Comparison of ENCODE assay signal across 16 mouse cellular contexts in genomic region chr7:44320886-44321285, GRCm38 (mm10). TPM values are rescaled to one million over a fixed set of nuclear protein-coding genes. Genes with fewer than 3 reads are reported as not detected.
DNase-seq lines count a peak whose midpoint lies in the region; ATAC-seq and TF ChIP-seq lines count a peak whose summit lies in the region.
"Had no signal": no experiment of that assay in that cellular context is flagged by ENCODE, and none has a peak within 500 bp of the region (broad histone marks: within the 10 kb centered on the region; RNA-seq: fewer than 3 reads in every experiment).

No protein-coding gene starts in this region.

- peaks cover 83% of the 10 kb centered on the region for H3K36me3 ChIP-seq in midbrain, embryonic 14.5 days (ENCODE audit: control insufficient read depth, insufficient read depth, low read length)
- no peaks in the 10 kb centered on the region for H3K36me3 ChIP-seq in midbrain, embryonic 11.5 days (ENCODE audit: control insufficient read depth, insufficient read depth, low read length)
- no peaks in the 10 kb centered on the region for H3K36me3 ChIP-seq in intestine, postnatal 0 days (ENCODE audit: control insufficient read depth, insufficient read depth)
- H3K36me3 ChIP-seq: heart, embryonic 13.5 days; liver, embryonic 12.5 days had no signal

- TF ChIP-seq CTCF in layer of hippocampus, adult 2 months (conservative IDR thresholded peaks at IDR 0.05), result peak; percentile 67
- no peak for TF ChIP-seq CTCF in intestine, postnatal 0 days (IDR thresholded peaks at IDR 0.05; ENCODE audit: low read depth)

- no peak overlapping the region for H3K27ac ChIP-seq in midbrain, embryonic 14.5 days (replicated peaks; ENCODE audit: low read depth, low read length)
- no peak overlapping the region for H3K27ac ChIP-seq in midbrain, embryonic 11.5 days (ENCODE audit: low read depth, low read length)
- H3K27ac ChIP-seq in layer of hippocampus, adult 2 months, result peak overlapping the region; percentile 82
- H3K27ac ChIP-seq in intestine, postnatal 0 days (ENCODE audit: low read depth, low read length), result no peak overlapping the region
- H3K27ac ChIP-seq: heart, embryonic 13.5 days; liver, embryonic 12.5 days; macrophage had no signal

- peak; percentile 31 for DNase-seq in midbrain, embryonic 14.5 days
- DNase-seq in midbrain, embryonic 11.5 days (ENCODE audit: low spot score, missing footprints), result no peak
- DNase-seq in cerebellum, adult 9-11 months, result peak; percentile 79
- peak; percentile 78 to 82 for DNase-seq in layer of hippocampus, adult 2 months (ENCODE audit: low spot score in 2 of 2)
- peak; percentile 77 for DNase-seq in right cerebral cortex, postnatal 14 days
- no peak for DNase-seq in gastrocnemius, adult 18-20 months (ENCODE audit: low spot score)
- no peak for DNase-seq in ovary, postnatal 36 days (ENCODE audit: low spot score)
- DNase-seq: gastrocnemius, postnatal 14 days; thymus, adult 18-20 months had no signal

- H3K9me3 ChIP-seq in midbrain, embryonic 14.5 days (ENCODE audit: control insufficient read depth, low read length), result no peaks in the 10 kb centered on the region
- no peaks in the 10 kb centered on the region for H3K9me3 ChIP-seq in midbrain, embryonic 11.5 days (ENCODE audit: control insufficient read depth, low read length)
- H3K9me3 ChIP-seq in intestine, postnatal 0 days (ENCODE audit: control insufficient read depth), result no peaks in the 10 kb centered on the region
- H3K9me3 ChIP-seq: heart, embryonic 13.5 days; liver, embryonic 12.5 days had no signal

- WGBS in midbrain, embryonic 14.5 days, result 60% methylated on average over 8 of the region's 8 CpGs
- WGBS in midbrain, embryonic 11.5 days, result 56% methylated on average over 8 of the region's 8 CpGs
- WGBS in intestine, postnatal 0 days, result 55% methylated on average over 8 of the region's 8 CpGs

- no peak overlapping the region for H3K9ac ChIP-seq in midbrain, embryonic 14.5 days (replicated peaks; ENCODE audit: low read length)
- no peak overlapping the region for H3K9ac ChIP-seq in midbrain, embryonic 11.5 days (ENCODE audit: low read length)
- H3K9ac ChIP-seq in intestine, postnatal 0 days (ENCODE audit: low read depth, low read length), result no peak overlapping the region
- H3K9ac ChIP-seq: heart, embryonic 13.5 days; liver, embryonic 12.5 days had no signal

- no peak for ATAC-seq in midbrain, embryonic 14.5 days (ENCODE audit: low FRiP score, low TSS enrichment)
- no peak for ATAC-seq in midbrain, embryonic 11.5 days (ENCODE audit: low FRiP score)
- no peak for ATAC-seq in intestine, postnatal 0 days
- ATAC-seq: liver, embryonic 12.5 days had no signal

- H3K4me3 ChIP-seq in midbrain, embryonic 14.5 days (replicated peaks; ENCODE audit: low read depth, low read length), result no peak overlapping the region
- H3K4me3 ChIP-seq in midbrain, embryonic 11.5 days (ENCODE audit: low read depth, low read length), result no peak overlapping the region
- no peak overlapping the region for H3K4me3 ChIP-seq in layer of hippocampus, adult 2 months
- no peak overlapping the region for H3K4me3 ChIP-seq in intestine, postnatal 0 days (ENCODE audit: low read depth, low read length)
- H3K4me3 ChIP-seq: heart, embryonic 13.5 days; liver, embryonic 12.5 days had no signal

- no peaks in the 10 kb centered on the region for H3K27me3 ChIP-seq in midbrain, embryonic 14.5 days (ENCODE audit: control insufficient read depth, insufficient read depth, low read length)
- no peaks in the 10 kb centered on the region for H3K27me3 ChIP-seq in midbrain, embryonic 11.5 days (ENCODE audit: control insufficient read depth, insufficient read depth, low read length)
- H3K27me3 ChIP-seq in intestine, postnatal 0 days (replicated peaks; ENCODE audit: control insufficient read depth, insufficient read depth, low read length), result no peaks in the 10 kb centered on the region

- H3K4me2 ChIP-seq in midbrain, embryonic 14.5 days (ENCODE audit: low read length), result no peak overlapping the region
- H3K4me2 ChIP-seq in midbrain, embryonic 11.5 days, result no peak overlapping the region
- no peak overlapping the region for H3K4me2 ChIP-seq in intestine, postnatal 0 days (replicated peaks; ENCODE audit: low read depth)
- H3K4me2 ChIP-seq: heart, embryonic 13.5 days; liver, embryonic 12.5 days had no signal

- no peaks in the 10 kb centered on the region for H3K4me1 ChIP-seq in midbrain, embryonic 14.5 days (ENCODE audit: control insufficient read depth, insufficient read depth, low read length)
- no peaks in the 10 kb centered on the region for H3K4me1 ChIP-seq in midbrain, embryonic 11.5 days (ENCODE audit: control insufficient read depth, insufficient read depth, low read length)
- no peaks in the 10 kb centered on the region for H3K4me1 ChIP-seq in intestine, postnatal 0 days (replicated peaks; ENCODE audit: control insufficient read depth, insufficient read depth, low read length)
- H3K4me1 ChIP-seq: heart, embryonic 13.5 days; liver, embryonic 12.5 days had no signal

RNA-seq across cellular contexts. Expression of gene Shank1, which starts 10.8 kb away (rescaled TPM):
- 35.1 and 37.8 TPM in 2 replicates for polyA plus RNA-seq in midbrain, embryonic 14.5 days (2014; fragmentation: Nextera tagmentation; extraction: Ambion mirVana)
- 3.4 TPM in 2 replicates for polyA plus RNA-seq in midbrain, embryonic 11.5 days (2014; fragmentation: Nextera tagmentation; extraction: Ambion mirVana)
- total RNA-seq in layer of hippocampus, adult 2 months (2021), result 100 to 1,000 TPM; 647 to 698 TPM
- under 1 TPM; 0.25 to 0.36 TPM for total RNA-seq in gastrocnemius, adult 18-20 months (2021)
- 0.39 and 0.44 TPM in 2 replicates for polyA plus RNA-seq in intestine, postnatal 0 days (2015; fragmentation: Nextera tagmentation; extraction: Ambion mirVana)
- polyA plus RNA-seq: macrophage had no signal

RNA-seq across cellular contexts. Expression of gene Clec11a, which starts 14.2 kb away (rescaled TPM):
- 4.6 and 4.7 TPM in 2 replicates for polyA plus RNA-seq in midbrain, embryonic 14.5 days (2014; fragmentation: Nextera tagmentation; extraction: Ambion mirVana)
- polyA plus RNA-seq in midbrain, embryonic 11.5 days (2014; fragmentation: Nextera tagmentation; extraction: Ambion mirVana), result 2.2 and 3.4 TPM in 2 replicates
- total RNA-seq in layer of hippocampus, adult 2 months (2021), result 1 to 10 TPM; 3.0 to 3.5 TPM
- total RNA-seq in gastrocnemius, adult 18-20 months (2021), result 1 to 10 TPM in 1 of 2 experiments, under 1 TPM in 1; 0.84 to 1.3 TPM
- polyA plus RNA-seq in intestine, postnatal 0 days (2015; fragmentation: Nextera tagmentation; extraction: Ambion mirVana), result 3.5 and 3.8 TPM in 2 replicates

RNA-seq across cellular contexts. Expression of gene Gm15517, which starts 59.6 kb away (rescaled TPM):
- 1.8 TPM in 1 of 2 replicates, not detected in the other for polyA plus RNA-seq in midbrain, embryonic 14.5 days (2014; fragmentation: Nextera tagmentation; extraction: Ambion mirVana)
- not detected in 2 replicates for polyA plus RNA-seq in midbrain, embryonic 11.5 days (2014; fragmentation: Nextera tagmentation; extraction: Ambion mirVana)
- total RNA-seq in layer of hippocampus, adult 2 months (2021), result not detected
- total RNA-seq in gastrocnemius, adult 18-20 months (2021), result not detected
- not detected in 2 replicates for polyA plus RNA-seq in intestine, postnatal 0 days (2015; fragmentation: Nextera tagmentation; extraction: Ambion mirVana)
- total RNA-seq: adrenal gland, adult 18-20 months; gastrocnemius, postnatal 14 days; left cerebral cortex, adult 8-10 months had no signal
- polyA plus RNA-seq: heart, embryonic 13.5 days; intestine, embryonic 14.5 days; liver, embryonic 12.5 days; macrophage had no signal

Comparison
In these comparisons a context has a peak if more than half of its experiments do, and no peak if none do; other contexts are left out.
1. DNase-seq: peak in midbrain, embryonic 14.5 days (single experiment), cerebellum, adult 9-11 months (single experiment), layer of hippocampus, adult 2 months (2 of 2) and right cerebral cortex, postnatal 14 days (single experiment); none in midbrain, embryonic 11.5 days (single experiment), gastrocnemius, adult 18-20 months (single experiment) and ovary, postnatal 36 days (single experiment).